Mouse (Mus musculus) splenic B cell, adult 2 months (primary cell): ENCODE results near the gene Tmem170.

ENCODE experiments used
- DNase-seq: peaks from one replicate; pipeline ENCODE4 v3.0.0-alpha.2; 2011; ENCODE audit warnings: low read depth, low spot score
- H3K27me3 ChIP-seq: 2 replicates; pipeline ENCODE4 v1.6.1; 2012; ENCODE audit warnings: mild to moderate bottlenecking, low read length, moderate library complexity, mixed read lengths; ENCODE audit not compliant: control insufficient read depth, poor library complexity, insufficient read depth, severe bottlenecking
- H3K36me3 ChIP-seq: 2 replicates; pipeline ENCODE4 v1.6.1; 2012; ENCODE audit warnings: mild to moderate bottlenecking, low read length, moderate library complexity, mixed read lengths; ENCODE audit not compliant: control insufficient read depth, poor library complexity, insufficient read depth, severe bottlenecking

Gene Tmem170

DNA sequence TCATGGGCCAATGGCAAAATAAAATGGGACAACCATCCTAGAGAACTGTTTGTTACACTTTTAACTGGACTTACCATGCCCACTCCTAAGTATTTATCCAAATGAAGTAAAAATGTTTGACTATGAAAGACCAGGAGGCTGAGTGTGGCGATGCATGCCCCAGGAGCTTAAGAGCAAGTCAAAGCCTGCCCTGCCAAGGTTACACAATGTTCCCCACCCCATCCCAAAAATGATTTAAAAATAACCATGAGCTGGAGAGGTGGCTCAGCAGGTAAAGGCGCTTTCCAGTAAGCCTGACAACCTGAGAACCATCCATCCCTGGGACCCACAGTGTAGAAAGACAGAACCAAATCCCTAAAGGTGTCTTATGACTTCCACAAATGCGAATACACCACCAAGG lies 58.0 kb downstream of the Tmem170 start:
- DNase-seq, result no peak
- Histone ChIP-seq H3K36me3 (peaks cover 1% of the 10 kb centered on the region), H3K27me3 (no peaks in the 10 kb centered on the region; the same call in 1 of the 2 replicates)

- peaks cover 1% of the 10 kb centered on the region for H3K36me3 ChIP-seq
- no peaks in the 10 kb centered on the region; the same call in 1 of the 2 replicates for H3K27me3 ChIP-seq
- DNase-seq, result no peak
Measured at GRCm38 (mm10) chr8:111815078-111815477, 61.5 kb downstream of the Tmem170 start.

GRCm38 (mm10) chr8:111813818-111814217 lies 62.7 kb downstream of the Tmem170 start:
- no peak for DNase-seq
- peaks cover 1% of the 10 kb centered on the region for H3K36me3 ChIP-seq
- H3K27me3 ChIP-seq, result no peaks in the 10 kb centered on the region; the same call in 1 of the 2 replicates
